Mouse (Mus musculus) C2C12 (cell line): ENCODE results near the gene Unc93b1.

Source experiments
- CEBPB ChIP-seq: IDR thresholded peaks from one replicate; pipeline ENCODE4 v1.6.1; 2011; ENCODE audit warnings: low read depth, mild to moderate bottlenecking, control low read depth, moderate library complexity
- MYOD1 ChIP-seq: IDR thresholded peaks from one replicate; pipeline ENCODE4 v1.6.1; 2011; ENCODE audit warnings: low read depth; ENCODE audit not compliant: control insufficient read depth, insufficient read length

DNA sequence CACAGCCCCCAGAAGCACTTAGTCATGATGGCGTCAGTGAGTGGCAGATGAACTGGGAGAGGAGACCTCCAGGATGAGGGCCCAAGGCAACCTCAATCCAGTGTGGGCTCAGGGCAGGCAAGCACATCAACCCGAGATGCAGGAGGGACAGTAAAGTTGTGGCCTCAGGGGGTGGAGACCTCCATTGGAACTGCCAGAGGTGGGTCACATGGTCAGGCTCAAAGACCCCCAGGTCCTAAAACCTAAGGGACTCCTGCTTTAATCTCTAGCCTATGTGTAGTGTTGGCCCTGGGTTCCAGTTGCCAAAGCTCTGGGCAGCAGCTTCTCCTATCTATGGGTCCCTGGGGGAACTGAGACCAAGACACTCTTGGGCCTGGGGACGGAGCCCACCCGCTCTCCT is 6.2 kb upstream of the Unc93b1 start:
- TF ChIP-seq CEBPB = no peak
- no peak for TF ChIP-seq MYOD1
